Mouse (Mus musculus): Measurements from ENCODE around the gene Gng7. TPM values are rescaled to one million over a fixed set of nuclear protein-coding genes. Genes with fewer than 3 reads are reported as not detected.

Gng7 gene
- polyA plus RNA-seq, 1 experiment: 0.63 TPM

DNA sequence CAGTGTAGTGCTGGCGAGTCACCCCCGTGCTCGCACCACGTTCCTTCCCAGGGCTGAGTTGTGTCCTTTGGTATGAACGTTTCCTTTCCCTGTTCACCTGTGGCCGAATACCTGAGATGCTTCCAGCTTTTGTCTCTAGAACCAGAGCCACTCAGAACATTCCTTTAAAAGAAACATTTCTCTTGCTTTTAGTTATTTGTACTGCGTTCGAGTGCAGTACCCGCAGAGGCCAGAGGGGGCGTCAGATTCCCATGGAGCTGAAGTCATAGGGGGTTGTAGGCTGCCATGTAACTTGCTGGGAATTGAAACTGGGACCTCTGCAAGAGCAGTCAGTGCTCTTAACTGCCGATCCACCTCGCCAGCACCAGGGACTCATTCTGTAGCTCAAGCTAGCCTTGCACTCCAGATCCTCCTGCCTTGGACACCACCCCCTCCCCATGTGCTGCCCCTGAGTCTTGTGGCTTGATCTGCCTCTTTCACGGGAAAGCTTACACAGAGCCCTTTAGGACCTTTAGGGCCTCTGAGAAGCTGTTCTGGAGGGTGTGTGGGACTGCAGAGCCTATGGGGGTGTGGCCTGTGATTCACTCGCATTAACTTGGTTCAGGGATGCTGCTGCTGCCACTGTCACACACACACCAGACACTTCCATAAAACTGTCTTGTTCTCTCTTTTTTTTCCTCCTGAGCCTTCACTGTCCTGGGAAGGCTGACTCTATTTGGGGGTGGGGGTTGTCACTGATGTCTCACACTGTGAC is 67.9 kb downstream of the Gng7 start:
- peaks cover 7% of the 10 kb centered on the region; the same call in 1 of the 2 replicates for H3K4me1 ChIP-seq (replicated peaks; ENCODE audit: control insufficient read depth, insufficient read depth, low read length)
- no peak overlapping the region for H3K27ac ChIP-seq (ENCODE audit: control insufficient read depth, insufficient read depth, low read length)

DNA sequence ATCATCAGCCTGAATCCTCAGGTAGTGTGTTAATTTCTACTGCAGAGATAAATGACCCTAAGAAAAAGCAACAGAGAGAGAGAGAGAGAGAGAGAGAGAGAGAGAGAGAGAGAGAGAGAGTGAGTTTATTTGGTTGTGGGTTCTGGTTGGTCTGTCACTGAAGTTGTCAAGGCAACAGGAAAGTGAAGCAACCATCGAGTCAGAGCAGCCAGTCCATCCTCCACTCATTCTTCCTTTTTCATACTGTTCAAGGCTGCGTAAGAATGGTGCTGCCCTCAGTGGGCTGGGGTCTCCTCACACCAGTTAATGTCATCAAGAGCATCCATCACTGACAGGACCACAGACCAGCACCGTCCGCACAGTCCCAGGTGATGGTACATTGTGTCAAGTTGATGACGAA is 70.5 kb downstream of the Gng7 start:
- TF ChIP-seq POLR2A (IDR thresholded peaks at IDR 0.05; ENCODE audit: control insufficient read depth, extremely low read depth, insufficient read depth, low read length, poor library complexity): no peak
- no peak for TF ChIP-seq CTCF (IDR thresholded peaks at IDR 0.05; ENCODE audit: borderline replicate concordance, control insufficient read depth, extremely low read depth, insufficient read depth, low read length, poor library complexity)
- Histone ChIP-seq H3K27me3 (ENCODE audit: control insufficient read depth, insufficient read depth, low read length) (peaks cover 2% of the 10 kb centered on the region; the same call in 1 of the 2 replicates), H3K27ac (ENCODE audit: control insufficient read depth, insufficient read depth, low read length) (no peak overlapping the region), H3K4me1 (replicated peaks; ENCODE audit: control insufficient read depth, insufficient read depth, low read length) (peaks cover 25% of the 10 kb centered on the region), H3K4me3 (ENCODE audit: control insufficient read depth, insufficient read depth, low read length) (no peak overlapping the region), H3K36me3 (ENCODE audit: control insufficient read depth, insufficient read depth, low read length) (no peaks in the 10 kb centered on the region)
- DNase-seq: no peak
- WGBS: 80% methylated on average over 5 of the region's 5 CpGs

More for the DNA sequence above, 67.9 kb downstream of the Gng7 start:
- H3K4me3 ChIP-seq (ENCODE audit: control insufficient read depth, insufficient read depth, low read length): no peak overlapping the region
- no peaks in the 10 kb centered on the region for H3K27me3 ChIP-seq (ENCODE audit: control insufficient read depth, insufficient read depth, low read length)
- 80% methylated on average over 14 of the region's 14 CpGs for WGBS
- no peak for DNase-seq
- H3K36me3 ChIP-seq (ENCODE audit: control insufficient read depth, insufficient read depth, low read length): no peaks in the 10 kb centered on the region
- TF ChIP-seq CTCF (IDR thresholded peaks at IDR 0.05; ENCODE audit: borderline replicate concordance, control insufficient read depth, extremely low read depth, insufficient read depth, low read length, poor library complexity) (peak; percentile 58; the same call in 1 of the 2 replicates), POLR2A (IDR thresholded peaks at IDR 0.05; ENCODE audit: control insufficient read depth, extremely low read depth, insufficient read depth, low read length, poor library complexity) (no peak)

DNA sequence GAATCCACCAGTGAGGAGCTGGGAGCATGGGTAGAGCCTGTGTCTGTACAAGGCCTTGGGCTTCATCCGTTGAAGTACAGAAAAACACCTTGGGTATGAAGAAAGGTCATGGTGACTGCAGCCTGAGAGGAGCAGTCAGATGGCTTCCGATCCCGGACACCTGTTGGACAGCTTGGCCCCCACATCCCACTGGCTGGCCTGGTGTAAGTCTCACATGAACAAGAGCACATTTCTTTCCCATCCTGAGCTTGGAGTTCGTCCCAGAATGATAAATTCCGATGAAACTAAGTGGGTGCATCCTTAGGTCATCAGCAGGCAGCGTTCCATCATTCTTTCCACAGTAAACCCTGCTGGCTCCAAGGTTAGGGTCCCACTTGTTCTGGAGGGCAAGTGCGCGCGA is 71.0 kb downstream of the Gng7 start:
- no peaks in the 10 kb centered on the region for H3K36me3 ChIP-seq (ENCODE audit: control insufficient read depth, insufficient read depth, low read length)
- DNase-seq: no peak
- H3K4me1 ChIP-seq (replicated peaks; ENCODE audit: control insufficient read depth, insufficient read depth, low read length): peaks cover 28% of the 10 kb centered on the region
- TF ChIP-seq POLR2A (IDR thresholded peaks at IDR 0.05; ENCODE audit: control insufficient read depth, extremely low read depth, insufficient read depth, low read length, poor library complexity) (no peak), CTCF (IDR thresholded peaks at IDR 0.05; ENCODE audit: borderline replicate concordance, control insufficient read depth, extremely low read depth, insufficient read depth, low read length, poor library complexity) (no peak)
- H3K4me3 ChIP-seq (ENCODE audit: control insufficient read depth, insufficient read depth, low read length): no peak overlapping the region
- 91% methylated on average over 9 of the region's 9 CpGs for WGBS
- H3K27me3 ChIP-seq (ENCODE audit: control insufficient read depth, insufficient read depth, low read length): peaks cover 2% of the 10 kb centered on the region; the same call in 1 of the 2 replicates
- no peak overlapping the region for H3K27ac ChIP-seq (ENCODE audit: control insufficient read depth, insufficient read depth, low read length)

DNA sequence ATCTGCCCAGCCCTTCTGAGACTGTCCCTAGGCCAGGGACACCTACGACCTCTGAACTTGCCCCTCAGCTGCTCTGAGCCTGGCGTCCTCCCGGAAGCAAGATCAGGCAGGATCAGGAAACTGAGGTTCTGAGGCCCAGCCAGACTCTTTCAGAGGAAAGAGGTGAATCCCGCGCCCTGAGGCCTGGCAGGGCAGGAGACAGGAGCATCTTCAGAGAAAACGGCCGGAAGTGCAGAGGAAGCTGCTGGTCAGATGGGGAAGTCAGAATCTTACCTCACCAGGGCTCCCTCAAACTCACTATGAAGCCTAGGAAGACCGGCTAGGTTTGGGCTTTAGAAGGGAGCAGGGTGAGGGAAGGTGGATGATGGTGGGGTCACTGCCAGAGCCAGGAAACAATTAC is 71.8 kb downstream of the Gng7 start:
- DNase-seq: no peak
- peaks cover 27% of the 10 kb centered on the region for H3K4me1 ChIP-seq (replicated peaks; ENCODE audit: control insufficient read depth, insufficient read depth, low read length)
- WGBS: 21% methylated on average over 8 of the region's 8 CpGs
- no peak overlapping the region for H3K4me3 ChIP-seq (ENCODE audit: control insufficient read depth, insufficient read depth, low read length)
- no peak overlapping the region for H3K27ac ChIP-seq (ENCODE audit: control insufficient read depth, insufficient read depth, low read length)
- H3K27me3 ChIP-seq (ENCODE audit: control insufficient read depth, insufficient read depth, low read length): peaks cover 2% of the 10 kb centered on the region; the same call in 1 of the 2 replicates
- H3K36me3 ChIP-seq (ENCODE audit: control insufficient read depth, insufficient read depth, low read length): no peaks in the 10 kb centered on the region
- TF ChIP-seq POLR2A (IDR thresholded peaks at IDR 0.05; ENCODE audit: control insufficient read depth, extremely low read depth, insufficient read depth, low read length, poor library complexity) (no peak), CTCF (IDR thresholded peaks at IDR 0.05; ENCODE audit: borderline replicate concordance, control insufficient read depth, extremely low read depth, insufficient read depth, low read length, poor library complexity) (no peak)

DNA sequence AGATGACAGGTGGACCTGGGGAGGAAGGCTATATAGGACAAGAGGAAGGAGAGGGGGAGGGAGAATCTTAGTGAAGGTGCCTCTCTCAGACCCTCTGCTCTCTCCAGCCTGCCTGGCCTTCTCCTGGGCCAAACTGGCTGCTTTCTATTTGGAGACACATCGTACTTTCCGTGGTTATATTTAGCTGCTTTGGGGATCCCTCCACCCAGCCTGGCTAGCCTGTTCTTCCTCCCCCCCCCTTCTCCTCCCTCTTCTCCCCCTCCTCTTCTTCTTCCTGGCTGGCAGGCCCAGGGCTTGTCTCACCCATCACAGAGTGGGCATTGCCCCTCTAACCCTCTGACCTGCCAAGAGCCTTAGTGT is 73.8 kb downstream of the Gng7 start:
- WGBS: 32% methylated on average over 2 of the region's 2 CpGs
- no peak for DNase-seq
- Histone ChIP-seq H3K27ac (ENCODE audit: control insufficient read depth, insufficient read depth, low read length) (no peak overlapping the region), H3K27me3 (ENCODE audit: control insufficient read depth, insufficient read depth, low read length) (peaks cover 2% of the 10 kb centered on the region; the same call in 1 of the 2 replicates), H3K36me3 (ENCODE audit: control insufficient read depth, insufficient read depth, low read length) (no peaks in the 10 kb centered on the region), H3K4me1 (replicated peaks; ENCODE audit: control insufficient read depth, insufficient read depth, low read length) (peaks cover 39% of the 10 kb centered on the region), H3K4me3 (ENCODE audit: control insufficient read depth, insufficient read depth, low read length) (no peak overlapping the region)
- no peak for TF ChIP-seq POLR2A (IDR thresholded peaks at IDR 0.05; ENCODE audit: control insufficient read depth, extremely low read depth, insufficient read depth, low read length, poor library complexity)

DNA sequence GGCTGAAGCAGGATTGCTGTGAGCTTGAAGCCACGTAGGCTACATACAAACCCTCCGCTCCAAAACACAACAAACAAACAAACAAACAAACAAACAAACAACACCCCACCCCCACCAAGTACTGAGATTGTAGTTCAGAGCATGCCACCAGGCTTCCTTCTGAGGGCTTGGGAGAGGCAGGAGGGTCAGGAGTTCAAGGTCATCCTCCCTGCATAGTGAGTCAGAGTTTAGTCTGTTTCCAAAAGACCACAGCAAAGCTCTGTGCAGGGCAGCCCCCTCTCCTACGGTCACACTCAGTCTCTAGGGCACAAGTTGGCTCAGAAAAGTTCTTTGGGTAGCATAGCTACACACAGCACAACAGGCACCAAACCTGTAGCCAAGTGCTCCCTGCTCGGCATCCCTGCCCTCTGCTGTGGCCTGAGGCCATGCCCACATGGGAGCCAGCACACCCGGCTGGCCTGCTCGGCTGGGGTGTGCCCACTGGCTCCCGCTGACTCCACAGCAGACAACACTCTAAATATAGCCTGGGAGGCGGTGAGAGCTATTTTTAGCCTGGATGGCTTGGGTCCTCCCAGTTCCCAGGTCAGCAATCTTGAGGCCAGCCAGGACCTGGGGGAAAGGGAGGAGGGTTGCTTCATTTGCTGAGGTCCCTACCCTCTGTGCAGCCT is 74.3 kb downstream of the Gng7 start:
- no peak for DNase-seq
- Histone ChIP-seq H3K27ac (ENCODE audit: control insufficient read depth, insufficient read depth, low read length) (no peak overlapping the region), H3K4me1 (replicated peaks; ENCODE audit: control insufficient read depth, insufficient read depth, low read length) (peaks cover 39% of the 10 kb centered on the region), H3K27me3 (ENCODE audit: control insufficient read depth, insufficient read depth, low read length) (peaks cover 2% of the 10 kb centered on the region; the same call in 1 of the 2 replicates), H3K4me3 (ENCODE audit: control insufficient read depth, insufficient read depth, low read length) (no peak overlapping the region), H3K36me3 (ENCODE audit: control insufficient read depth, insufficient read depth, low read length) (no peaks in the 10 kb centered on the region)
- 63% methylated on average over 8 of the region's 8 CpGs for WGBS
- TF ChIP-seq CTCF (IDR thresholded peaks at IDR 0.05; ENCODE audit: borderline replicate concordance, control insufficient read depth, extremely low read depth, insufficient read depth, low read length, poor library complexity) (no peak), POLR2A (IDR thresholded peaks at IDR 0.05; ENCODE audit: control insufficient read depth, extremely low read depth, insufficient read depth, low read length, poor library complexity) (no peak)
